ENCODE assay signal across 8 mouse cellular contexts in genomic region chr7:131881876-131882615, GRCm38 (mm10).
A peak's percentile ranks its signal among the peaks of the same experiment; 100 is the strongest.
DNase-seq lines count a peak whose midpoint lies in the region; ATAC-seq and TF ChIP-seq lines count a peak whose summit lies in the region.

No protein-coding gene starts in this region.

- no peak overlapping the region for H3K27ac ChIP-seq in neural tube, embryonic 15.5 days (replicated peaks)
- H3K27ac ChIP-seq in cerebellum, adult 2 months (ENCODE audit: insufficient read depth, low read length), result no peak overlapping the region
- no peak overlapping the region for H3K27ac ChIP-seq in limb, embryonic 14.5 days (replicated peaks; ENCODE audit: low read depth, low read length)
- H3K27ac ChIP-seq in neural tube, embryonic 12.5 days, result no peak overlapping the region

- H3K9me3 ChIP-seq in neural tube, embryonic 15.5 days (replicated peaks), result no peaks in the 10 kb centered on the region
- no peaks in the 10 kb centered on the region for H3K9me3 ChIP-seq in limb, embryonic 14.5 days (ENCODE audit: control insufficient read depth, low read length)
- no peaks in the 10 kb centered on the region for H3K9me3 ChIP-seq in neural tube, embryonic 12.5 days

- DNase-seq in neural tube, embryonic 10.5 days (ENCODE audit: extremely low spot score, low spot score), result peak; percentile 90
- DNase-seq in cerebellum, adult 2 months, result peak; percentile 38 to 65
- DNase-seq in kidney, adult 9 months, result peak; percentile 65
- peak; percentile 29 for DNase-seq in limb, embryonic 14.5 days (ENCODE audit: low spot score)
- DNase-seq in testis, postnatal 14 days (ENCODE audit: low spot score), result peak; percentile 44

- peaks cover 41% of the 10 kb centered on the region for H3K27me3 ChIP-seq in neural tube, embryonic 15.5 days (replicated peaks)
- no peaks in the 10 kb centered on the region for H3K27me3 ChIP-seq in cerebellum, adult 2 months (ENCODE audit: control insufficient read depth, insufficient read depth, low read length)
- no peaks in the 10 kb centered on the region for H3K27me3 ChIP-seq in limb, embryonic 14.5 days (ENCODE audit: control insufficient read depth, insufficient read depth, low read length)
- peaks cover 19% of the 10 kb centered on the region; the same call in 1 of the 2 replicates for H3K27me3 ChIP-seq in neural tube, embryonic 12.5 days (replicated peaks)

- H3K4me2 ChIP-seq in neural tube, embryonic 15.5 days, result no peak overlapping the region
- no peak overlapping the region for H3K4me2 ChIP-seq in limb, embryonic 14.5 days (replicated peaks; ENCODE audit: low read depth, low read length, severe bottlenecking)
- H3K4me2 ChIP-seq in neural tube, embryonic 12.5 days (replicated peaks), result no peak overlapping the region

- no peak for TF ChIP-seq POLR2A in cerebellum, adult 2 months (IDR thresholded peaks at IDR 0.05; ENCODE audit: borderline replicate concordance, insufficient read depth, low read length)
- TF ChIP-seq POLR2A in limb, embryonic 14.5 days (IDR thresholded peaks at IDR 0.05; ENCODE audit: borderline replicate concordance, extremely low read depth, insufficient read depth, insufficient read length), result no peak

- ATAC-seq in neural tube, embryonic 15.5 days (ENCODE audit: low FRiP score), result no peak
- ATAC-seq in frontal cortex, adult (ENCODE audit: low TSS enrichment), result peak; percentile 41; the same call in 1 of the 2 replicates
- ATAC-seq in limb, embryonic 14.5 days (ENCODE audit: low FRiP score, low read depth), result no peak
- ATAC-seq in neural tube, embryonic 12.5 days (ENCODE audit: low FRiP score, low read depth), result peak; percentile 44; the same call in 1 of the 2 replicates

- peak; percentile 97 for TF ChIP-seq CTCF in cerebellum, adult 2 months (IDR thresholded peaks at IDR 0.05; ENCODE audit: borderline replicate concordance, insufficient read depth, low read depth, low read length)

- no peak overlapping the region for H3K4me3 ChIP-seq in neural tube, embryonic 15.5 days (replicated peaks)
- no peak overlapping the region for H3K4me3 ChIP-seq in cerebellum, adult 2 months (replicated peaks; ENCODE audit: insufficient read depth, low read depth, low read length)
- no peak overlapping the region for H3K4me3 ChIP-seq in limb, embryonic 14.5 days (replicated peaks; ENCODE audit: low read length)
- H3K4me3 ChIP-seq in neural tube, embryonic 12.5 days, result no peak overlapping the region

- no peaks in the 10 kb centered on the region for H3K36me3 ChIP-seq in neural tube, embryonic 15.5 days
- no peaks in the 10 kb centered on the region for H3K36me3 ChIP-seq in limb, embryonic 14.5 days (ENCODE audit: control insufficient read depth, insufficient read depth, low read length)
- H3K36me3 ChIP-seq in neural tube, embryonic 12.5 days, result no peaks in the 10 kb centered on the region

- no peaks in the 10 kb centered on the region for H3K4me1 ChIP-seq in neural tube, embryonic 15.5 days
- no peaks in the 10 kb centered on the region for H3K4me1 ChIP-seq in cerebellum, adult 2 months (ENCODE audit: control insufficient read depth, insufficient read depth, low read length)
- no peaks in the 10 kb centered on the region for H3K4me1 ChIP-seq in limb, embryonic 14.5 days (ENCODE audit: control insufficient read depth, insufficient read depth, low read length)
- no peaks in the 10 kb centered on the region for H3K4me1 ChIP-seq in neural tube, embryonic 12.5 days

- no peak overlapping the region for H3K9ac ChIP-seq in neural tube, embryonic 15.5 days (replicated peaks)
- H3K9ac ChIP-seq in limb, embryonic 14.5 days (ENCODE audit: low read depth, low read length, severe bottlenecking), result no peak overlapping the region
- H3K9ac ChIP-seq in neural tube, embryonic 12.5 days, result no peak overlapping the region

- 58% methylated on average over 5 of the region's 5 CpGs for WGBS in neural tube, embryonic 15.5 days
- 44% methylated on average over 5 of the region's 5 CpGs for WGBS in cerebellum, adult 2 months
- 61% methylated on average over 5 of the region's 5 CpGs for WGBS in limb, embryonic 14.5 days
- 53% methylated on average over 5 of the region's 5 CpGs for whole genome bisulfite sequencing in neural tube, embryonic 12.5 days

Comparison
In these comparisons a context has a peak if more than half of its experiments do, and no peak if none do; other contexts are left out.
1. ATAC-seq: peak in frontal cortex, adult (single experiment) and neural tube, embryonic 12.5 days (single experiment); none in neural tube, embryonic 15.5 days (single experiment) and limb, embryonic 14.5 days (single experiment).
2. DNase-seq: peak in every context shown above with its lines; median percentile 90 in neural tube, embryonic 10.5 days; 65 in kidney, adult 9 months; 52 in cerebellum, adult 2 months; 44 in testis, postnatal 14 days; 29 in limb, embryonic 14.5 days.